In genomic region chr10:117637062-117637744, GRCm38 (mm10) we compare ENCODE assay signal across 12 mouse cellular contexts. TPM values are rescaled to one million over a fixed set of nuclear protein-coding genes. Genes with fewer than 3 reads are reported as not detected.
DNase-seq lines count a peak whose midpoint lies in the region; ATAC-seq and TF ChIP-seq lines count a peak whose summit lies in the region.
"Had no signal": no experiment of that assay in that cellular context is flagged by ENCODE, and none has a peak within 500 bp of the region (broad histone marks: within the 10 kb centered on the region; RNA-seq: fewer than 3 reads in every experiment).

No protein-coding gene starts in this region.

- H3K4me1 ChIP-seq in kidney, embryonic 16.5 days (ENCODE audit: insufficient read depth, low read length): peaks cover 10% of the 10 kb centered on the region
- H3K4me1 ChIP-seq in thymus, adult 2 months (replicated peaks; ENCODE audit: control insufficient read depth, insufficient read depth, low read length): peaks cover 14% of the 10 kb centered on the region
- no peaks in the 10 kb centered on the region for H3K4me1 ChIP-seq in neural tube, embryonic 15.5 days
- H3K4me1 ChIP-seq: limb, embryonic 15.5 days had no signal

- no peak overlapping the region for H3K4me2 ChIP-seq in kidney, embryonic 16.5 days (replicated peaks; ENCODE audit: low read depth, low read length)
- no peak overlapping the region for H3K4me2 ChIP-seq in neural tube, embryonic 15.5 days
- H3K4me2 ChIP-seq: limb, embryonic 15.5 days had no signal

- no peak overlapping the region for H3K27ac ChIP-seq in kidney, embryonic 16.5 days (ENCODE audit: low read length)
- H3K27ac ChIP-seq in thymus, adult 2 months (ENCODE audit: control insufficient read depth, insufficient read depth, low read length): no peak overlapping the region
- H3K27ac ChIP-seq in neural tube, embryonic 15.5 days (replicated peaks): no peak overlapping the region
- H3K27ac ChIP-seq: limb, embryonic 15.5 days; midbrain, embryonic 10.5 days had no signal

- no peak for TF ChIP-seq POLR2A in thymus, adult 2 months (IDR thresholded peaks at IDR 0.05; ENCODE audit: control insufficient read depth, extremely low read depth, insufficient read depth, low read length, poor library complexity)

- DNase-seq in adrenal gland, postnatal 10 days: peak; percentile 19
- DNase-seq in adrenal gland, postnatal 4 days (ENCODE audit: low spot score in 2 of 2): no peak
- peak; percentile 48 for DNase-seq in kidney, postnatal 10 days
- peak; percentile 14 for DNase-seq in thymus, postnatal 25 days
- no peak for DNase-seq in thymus, adult 2 months
- DNase-seq: layer of hippocampus, adult 9-11 months; thymus, postnatal 14 days had no signal

- no peaks in the 10 kb centered on the region for H3K9me3 ChIP-seq in kidney, embryonic 16.5 days (ENCODE audit: low read length)
- no peaks in the 10 kb centered on the region for H3K9me3 ChIP-seq in neural tube, embryonic 15.5 days (replicated peaks)
- H3K9me3 ChIP-seq: limb, embryonic 15.5 days; midbrain, embryonic 10.5 days had no signal

- TF ChIP-seq CTCF in thymus, adult 2 months (IDR thresholded peaks at IDR 0.05; ENCODE audit: borderline replicate concordance, control insufficient read depth, extremely low read depth, insufficient read depth, low read length, poor library complexity): no peak

- no peak overlapping the region for H3K9ac ChIP-seq in kidney, embryonic 16.5 days (replicated peaks; ENCODE audit: low read length)
- H3K9ac ChIP-seq in neural tube, embryonic 15.5 days (replicated peaks): no peak overlapping the region
- H3K9ac ChIP-seq: limb, embryonic 15.5 days had no signal

- WGBS in kidney, embryonic 16.5 days: 68% methylated on average over 9 of the region's 9 CpGs
- WGBS in thymus, adult 2 months: 87% methylated on average over 9 of the region's 9 CpGs
- WGBS in neural tube, embryonic 15.5 days: 76% methylated on average over 9 of the region's 9 CpGs

- no peak for ATAC-seq in kidney, embryonic 16.5 days (ENCODE audit: low FRiP score, low TSS enrichment)
- no peak for ATAC-seq in monocyte, adult 5-6 weeks (replicated peaks; ENCODE audit: insufficient number of reproducible peaks, low FRiP score, low TSS enrichment, poor library complexity, severe bottlenecking)
- no peak for ATAC-seq in neural tube, embryonic 15.5 days (ENCODE audit: low FRiP score)

- no peaks in the 10 kb centered on the region for H3K27me3 ChIP-seq in kidney, embryonic 16.5 days (ENCODE audit: insufficient read depth, low read length)
- H3K27me3 ChIP-seq in thymus, adult 2 months (ENCODE audit: control insufficient read depth, insufficient read depth, low read length): no peaks in the 10 kb centered on the region
- H3K27me3 ChIP-seq in neural tube, embryonic 15.5 days (replicated peaks): no peaks in the 10 kb centered on the region
- H3K27me3 ChIP-seq: limb, embryonic 15.5 days had no signal

- no peaks in the 10 kb centered on the region for H3K36me3 ChIP-seq in kidney, embryonic 16.5 days (ENCODE audit: insufficient read depth, low read length)
- H3K36me3 ChIP-seq in thymus, adult 2 months (ENCODE audit: control insufficient read depth, insufficient read depth, low read length): no peaks in the 10 kb centered on the region
- no peaks in the 10 kb centered on the region for H3K36me3 ChIP-seq in neural tube, embryonic 15.5 days
- H3K36me3 ChIP-seq: limb, embryonic 15.5 days; midbrain, embryonic 10.5 days had no signal

- H3K4me3 ChIP-seq in kidney, embryonic 16.5 days (ENCODE audit: low read length): no peak overlapping the region
- H3K4me3 ChIP-seq in thymus, adult 2 months (ENCODE audit: control insufficient read depth, insufficient read depth, low read length): no peak overlapping the region
- H3K4me3 ChIP-seq in neural tube, embryonic 15.5 days (replicated peaks): no peak overlapping the region
- H3K4me3 ChIP-seq: limb, embryonic 15.5 days; midbrain, embryonic 10.5 days had no signal

RNA-seq across cellular contexts. Expression of gene Cpm, which starts 7.9 kb away (rescaled TPM):
- total RNA-seq in adrenal gland, postnatal 10 days (2021): 10 to 100 TPM; 18.5 to 19.1 TPM
- total RNA-seq in adrenal gland, postnatal 4 days (2021): 10 to 100 TPM; 24.4 to 25.3 TPM
- polyA plus RNA-seq in kidney, embryonic 16.5 days (2015; fragmentation: Nextera tagmentation; extraction: Ambion mirVana): 31.2 and 33.6 TPM in 2 replicates
- polyA plus RNA-seq in thymus, adult 2 months (2012; rRNA removed): 3.2 and 3.6 TPM in 2 replicates
- total RNA-seq in monocyte, adult 5-6 weeks (2017): 2.1 to 7.3 TPM (median 4.2 TPM) in 3 replicates
- 4.1 and 12.9 TPM in 2 replicates for polyA plus RNA-seq in neural tube, embryonic 15.5 days (2015; fragmentation: Nextera tagmentation; extraction: Ambion mirVana)

Comparison
In these comparisons a context has a peak if more than half of its experiments do, and no peak if none do; other contexts are left out.
1. DNase-seq: peak in adrenal gland, postnatal 10 days (single experiment), kidney, postnatal 10 days (single experiment) and thymus, postnatal 25 days (single experiment); none in adrenal gland, postnatal 4 days (0 of 2) and thymus, adult 2 months (single experiment).